Mouse (Mus musculus): ENCODE results near the gene Sh3rf1.
A peak's percentile ranks its signal among the peaks of the same experiment; 100 is the strongest.

Sh3rf1 gene

DNA sequence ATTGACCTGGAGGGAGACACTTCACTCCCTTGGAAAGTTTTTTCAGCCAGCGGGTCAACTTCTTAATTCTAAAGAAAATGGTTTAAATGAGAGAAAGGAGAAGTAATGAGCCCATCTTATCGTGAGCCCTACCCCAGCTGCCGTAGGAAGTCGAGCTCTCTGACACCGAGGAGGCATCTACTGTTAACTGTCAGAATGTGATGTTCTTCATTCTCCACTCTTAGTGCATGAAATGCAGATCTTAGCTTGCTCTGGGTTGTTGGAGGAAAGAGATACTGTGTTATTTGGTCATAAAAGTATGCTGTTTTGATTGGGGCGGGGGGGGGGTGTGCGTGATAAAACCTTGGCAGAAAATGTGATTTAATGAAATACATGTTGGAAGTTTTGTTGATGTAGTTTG is 62.7 kb downstream of the Sh3rf1 start:
- DNase-seq (ENCODE audit: low spot score): no peak

DNA sequence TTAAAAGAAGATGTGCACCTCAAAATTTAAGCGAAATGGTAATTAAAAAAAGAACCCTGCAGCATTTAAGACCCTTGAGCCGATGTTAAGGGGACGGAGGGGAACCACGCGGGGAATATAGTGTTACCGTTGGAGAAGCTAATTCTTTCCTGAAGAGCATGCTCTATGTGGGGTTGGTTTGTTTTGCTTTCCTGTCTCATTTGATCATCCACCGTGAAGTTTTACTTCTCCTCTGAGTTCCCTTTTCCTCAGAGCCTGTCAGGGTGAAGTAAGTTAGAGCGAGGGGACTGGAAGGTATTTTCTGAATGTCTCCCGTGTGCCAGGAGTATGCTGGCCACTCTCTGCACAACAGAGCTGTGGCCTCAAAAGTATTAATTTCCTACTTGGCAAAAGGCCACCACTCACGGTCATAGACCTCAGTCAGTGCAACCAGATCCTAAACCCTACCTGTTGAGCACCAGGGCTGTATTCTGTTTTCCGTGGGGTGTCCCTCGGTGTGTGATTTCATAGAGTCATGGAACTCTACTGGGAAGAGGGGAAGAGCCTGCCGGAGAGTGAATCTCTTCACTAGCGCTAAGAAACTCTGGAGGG is 63.2 kb downstream of the Sh3rf1 start:
- no peak for DNase-seq (ENCODE audit: low spot score)

DNA sequence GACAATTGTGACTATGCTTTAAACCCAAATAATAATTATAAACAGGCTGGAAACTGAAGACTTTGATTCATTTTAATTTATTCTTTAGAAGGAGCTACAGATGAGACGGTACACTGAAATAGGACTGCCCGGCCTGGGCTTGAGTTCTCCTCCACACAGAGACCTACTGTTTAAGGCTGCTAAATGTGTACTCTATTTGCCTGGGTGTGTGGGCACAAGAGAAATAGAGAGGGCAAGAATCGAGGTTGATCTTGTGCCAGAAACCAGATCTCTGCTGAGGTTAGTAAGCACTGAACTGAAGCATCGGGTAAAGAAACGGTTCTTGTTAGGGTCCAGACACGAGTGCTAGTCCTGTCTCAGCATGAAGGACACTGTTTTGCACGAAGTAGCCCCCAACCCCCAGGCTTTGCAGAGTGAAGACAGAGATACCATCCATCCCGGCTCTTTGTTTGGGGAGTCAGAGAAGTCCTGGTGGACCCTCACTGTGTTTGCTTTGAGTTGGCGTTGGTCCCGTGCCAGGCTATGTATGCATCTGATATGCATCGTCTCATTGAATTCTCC is 64.4 kb downstream of the Sh3rf1 start:
- no peak for DNase-seq (ENCODE audit: low spot score)

DNA sequence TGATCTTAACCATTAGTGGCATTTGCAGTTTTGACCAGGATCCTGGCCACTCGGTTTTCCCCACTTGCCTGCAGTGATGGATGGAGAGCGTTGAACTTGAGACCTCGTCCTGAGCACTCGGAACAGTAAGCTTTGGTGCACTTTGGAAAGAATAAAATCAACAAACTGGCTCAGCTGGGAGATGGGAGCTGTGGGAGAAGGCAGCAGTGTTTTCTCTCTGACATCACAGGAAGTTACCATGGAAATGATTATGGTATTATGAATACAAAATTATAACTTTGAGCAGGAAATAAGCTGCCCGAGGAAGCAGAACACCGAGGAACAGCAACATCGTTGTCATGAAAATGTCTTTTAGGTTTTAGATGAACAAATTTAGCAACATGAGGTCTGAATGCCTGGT is 65.0 kb downstream of the Sh3rf1 start:
- DNase-seq (ENCODE audit: low spot score): no peak

DNA sequence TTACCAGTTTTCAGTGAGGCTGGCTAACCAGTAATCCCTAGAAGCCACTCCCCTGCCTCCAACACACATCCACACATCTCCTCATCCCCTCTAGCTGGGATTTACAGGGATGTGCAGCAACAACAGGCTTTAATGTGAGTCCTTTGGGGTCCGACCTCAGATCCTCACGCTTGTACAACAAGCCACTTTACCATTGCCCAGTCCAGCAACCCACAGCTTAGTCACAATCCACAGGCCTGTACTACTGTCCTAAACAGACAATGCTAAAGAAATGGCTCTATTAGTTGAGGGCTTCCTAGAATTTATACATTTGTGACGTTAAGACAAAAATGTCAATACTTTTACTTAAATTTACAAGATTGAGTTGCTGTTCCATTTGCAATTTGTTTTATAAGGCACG is 71.4 kb downstream of the Sh3rf1 start:
- DNase-seq (ENCODE audit: low spot score): no peak

DNA sequence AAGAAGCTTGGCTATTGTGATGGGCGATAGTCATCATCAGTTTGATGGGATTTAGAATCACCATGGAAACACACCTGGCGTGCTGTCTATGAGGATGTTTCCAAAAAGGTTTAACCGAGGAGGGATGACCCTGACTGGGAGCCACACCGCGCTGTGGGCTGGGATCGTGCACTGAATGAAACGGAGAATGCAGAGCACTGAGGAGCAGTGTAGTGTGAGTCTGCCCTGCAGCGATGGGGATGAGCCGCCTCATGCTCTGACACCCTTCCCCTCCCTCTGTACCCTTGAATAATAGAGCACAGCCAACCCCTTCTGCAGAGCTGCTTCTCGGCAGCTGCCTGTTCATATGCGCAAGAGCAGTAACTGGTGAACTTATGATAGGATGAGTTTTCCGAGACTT is 71.8 kb downstream of the Sh3rf1 start:
- DNase-seq (ENCODE audit: low spot score): peak; percentile 47

DNA sequence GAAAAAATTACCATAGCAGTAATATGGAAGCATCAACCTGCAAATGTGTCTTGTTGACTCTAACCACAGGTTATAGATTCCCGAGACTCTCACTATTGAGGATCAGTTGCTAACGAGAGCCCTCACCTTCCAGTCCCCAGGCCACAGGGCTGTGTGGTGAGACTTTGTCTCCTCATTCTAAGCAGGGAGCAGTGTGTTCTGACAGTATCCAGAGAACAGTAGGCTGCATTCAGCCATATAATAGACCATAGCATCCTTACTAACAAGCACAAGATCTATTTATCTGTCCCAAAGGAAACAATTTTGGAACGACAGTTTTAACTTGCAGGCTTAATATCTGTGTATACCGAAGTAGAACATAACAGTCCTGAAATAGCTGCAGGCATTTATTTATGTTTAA is 75.2 kb downstream of the Sh3rf1 start:
- no peak for DNase-seq (ENCODE audit: low spot score)

DNA sequence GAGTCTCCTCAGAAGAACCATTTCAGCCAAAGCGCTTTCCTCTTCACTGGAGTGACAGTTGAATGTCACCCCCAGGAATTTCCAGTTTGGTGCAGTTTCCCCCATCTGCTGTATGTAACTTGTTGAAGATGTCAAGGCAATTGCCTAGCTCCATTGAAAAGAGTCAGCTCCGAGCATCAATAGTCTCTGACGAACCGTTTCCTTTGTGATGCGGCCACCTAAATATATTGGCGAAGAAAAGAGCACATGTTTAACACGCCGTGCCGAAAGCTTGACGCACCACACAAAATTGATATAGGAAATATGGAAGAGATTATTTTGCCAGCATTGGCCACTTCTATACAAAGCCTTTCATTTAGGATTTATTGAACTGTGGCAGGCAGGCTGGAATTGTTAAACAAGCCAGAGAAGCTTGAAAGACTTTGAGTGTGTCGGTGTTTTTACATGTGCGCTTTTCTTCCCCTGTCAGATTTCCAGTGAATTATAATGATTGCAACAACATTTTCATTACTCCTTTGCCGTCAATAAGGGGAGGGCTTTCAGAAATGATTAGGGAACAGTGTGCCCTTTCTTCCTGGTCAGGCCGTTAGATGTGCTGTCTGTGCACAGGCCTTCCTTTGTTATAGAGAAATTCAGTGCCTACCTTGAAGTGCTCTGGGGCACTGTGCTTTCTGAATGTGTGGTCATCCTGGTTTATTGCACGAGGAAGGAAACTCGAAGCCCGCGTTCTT is 77.8 kb downstream of the Sh3rf1 start:
- DNase-seq (ENCODE audit: low spot score): no peak

DNA sequence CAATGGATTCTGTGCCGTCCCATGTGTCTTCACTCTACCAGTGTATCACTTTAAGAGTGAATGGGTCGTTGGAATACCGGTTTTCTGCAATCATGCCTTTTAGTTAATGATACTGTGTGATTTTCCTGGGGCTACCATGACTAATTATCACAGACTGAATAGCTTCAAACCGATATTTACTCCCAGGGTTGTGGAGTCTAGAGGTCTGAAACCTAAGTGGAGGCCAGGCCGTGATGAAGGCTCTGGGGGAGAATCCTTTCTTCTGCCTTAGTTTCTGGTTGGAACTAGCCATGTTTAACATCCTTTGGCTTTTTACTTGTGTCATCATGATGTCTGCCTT is 78.3 kb downstream of the Sh3rf1 start:
- DNase-seq (ENCODE audit: low spot score): no peak

DNA sequence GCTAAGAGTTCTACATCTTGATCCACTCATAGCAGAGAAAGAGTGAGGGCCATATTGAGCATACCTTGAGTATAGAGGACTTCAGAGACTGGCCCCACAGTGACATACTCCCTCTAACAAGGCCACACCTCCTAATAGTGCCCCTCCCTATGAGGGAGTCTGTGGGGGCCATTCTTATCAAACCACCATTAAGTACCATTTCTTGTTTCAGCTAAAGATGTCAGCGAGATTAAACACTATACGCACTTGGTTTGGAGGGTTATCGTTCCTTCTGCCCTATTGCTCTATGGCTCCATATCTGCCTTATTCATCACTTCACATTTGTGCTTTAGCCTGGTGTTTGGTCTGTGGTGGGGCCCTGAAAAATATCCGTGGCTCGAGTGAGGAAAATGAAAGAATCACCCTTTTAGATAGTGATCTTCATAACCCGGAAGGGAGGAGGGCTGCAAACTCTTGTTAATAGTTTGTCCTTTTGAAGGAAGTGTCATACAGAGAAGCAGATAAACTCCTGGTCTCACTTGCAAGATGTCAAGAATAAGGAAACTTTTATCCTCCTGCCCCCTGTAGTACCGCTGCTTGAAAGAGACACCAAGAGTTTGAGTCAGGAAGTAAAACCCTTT is 81.9 kb downstream of the Sh3rf1 start:
- DNase-seq (ENCODE audit: low spot score): no peak

DNA sequence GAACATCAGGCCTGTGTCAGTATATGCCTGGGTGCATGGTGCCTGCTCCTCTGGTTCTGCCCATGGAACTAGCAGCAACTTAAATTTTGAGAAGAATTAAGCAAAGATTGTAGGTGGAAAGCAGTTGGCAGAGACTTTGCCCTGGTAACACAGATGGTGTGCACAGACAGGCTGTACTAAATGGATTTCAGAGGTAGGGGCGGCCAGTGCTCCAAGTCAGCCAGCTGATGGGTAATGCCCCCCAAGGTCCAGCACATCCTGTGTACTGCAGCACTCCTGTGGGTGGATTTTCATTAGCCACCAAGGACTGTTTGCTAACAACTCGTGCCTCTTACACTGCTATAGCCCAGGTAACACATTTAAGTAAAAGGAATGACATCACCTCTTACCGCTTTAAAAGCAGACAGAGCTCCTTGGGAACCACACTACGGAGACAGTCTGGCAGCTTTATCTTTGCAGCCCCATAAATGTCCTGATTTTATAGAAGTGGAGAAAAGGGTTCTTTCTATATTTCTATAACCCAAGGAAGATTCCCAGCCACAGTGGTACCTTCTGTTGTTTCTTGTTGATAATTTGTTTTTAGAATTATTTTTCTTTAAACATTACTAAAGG is 82.9 kb downstream of the Sh3rf1 start:
- DNase-seq (ENCODE audit: low spot score): no peak

DNA sequence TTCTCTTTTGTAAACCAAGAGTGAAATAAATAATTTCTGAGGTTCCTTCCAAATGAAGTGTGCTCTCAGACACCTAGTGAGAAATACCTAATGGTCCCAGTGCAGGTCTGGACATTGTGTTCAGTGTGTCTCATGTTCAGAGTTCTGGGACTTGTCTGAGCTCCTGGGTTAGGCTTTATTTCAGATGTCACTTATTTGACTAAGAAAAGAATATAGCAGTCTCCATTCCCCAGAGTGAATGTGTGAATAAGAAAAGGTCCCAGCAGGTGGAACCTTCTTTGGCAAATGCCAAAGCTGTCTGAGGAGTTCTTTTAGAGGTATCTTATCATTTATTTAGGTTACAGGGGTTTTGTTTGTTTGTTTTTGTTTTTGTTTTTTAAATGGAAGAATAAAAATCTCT is 85.2 kb downstream of the Sh3rf1 start:
- no peak for DNase-seq (ENCODE audit: low spot score)

DNA sequence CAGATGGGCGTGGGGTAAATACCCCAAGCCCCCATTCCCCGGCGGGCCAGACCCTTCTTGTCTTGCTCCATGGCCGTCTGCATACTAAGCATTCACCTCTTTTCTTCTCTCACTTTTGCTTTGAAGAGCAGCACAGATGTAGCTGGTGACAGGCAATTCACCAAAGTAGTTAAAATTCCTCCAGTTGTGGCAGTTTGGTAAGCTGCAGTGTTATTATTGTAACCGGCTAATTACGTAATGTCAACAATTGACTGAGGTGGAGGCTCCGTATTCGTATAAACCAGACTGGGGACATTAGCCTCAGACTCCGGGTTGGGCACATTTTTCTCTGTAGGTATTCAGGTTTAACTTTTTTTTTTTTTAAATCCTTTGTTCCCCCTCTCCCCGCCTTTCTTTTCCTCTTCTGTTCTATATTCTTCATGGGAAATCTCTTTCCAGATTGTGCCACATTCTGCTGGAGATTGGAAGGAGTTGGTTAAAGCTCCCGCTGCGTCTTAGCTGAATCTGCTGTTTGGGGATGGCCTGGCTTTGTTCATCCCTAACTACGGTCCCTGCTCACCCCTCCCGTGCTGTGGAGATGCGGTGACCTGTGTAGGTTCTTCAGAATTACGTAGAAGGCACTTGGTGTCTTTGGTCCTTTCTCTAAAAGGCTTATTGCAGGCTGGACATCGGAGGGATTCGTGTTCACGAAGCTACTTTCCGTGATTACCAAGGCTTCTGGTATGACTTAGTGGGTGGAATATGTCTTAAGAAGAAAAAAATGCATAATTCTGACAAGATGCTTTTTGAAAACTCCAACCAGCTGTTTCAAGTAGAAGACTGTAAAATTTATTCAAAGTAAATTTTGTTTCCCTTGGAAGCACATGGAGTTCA is 86.1 kb downstream of the Sh3rf1 start:
- DNase-seq (ENCODE audit: low spot score): no peak

DNA sequence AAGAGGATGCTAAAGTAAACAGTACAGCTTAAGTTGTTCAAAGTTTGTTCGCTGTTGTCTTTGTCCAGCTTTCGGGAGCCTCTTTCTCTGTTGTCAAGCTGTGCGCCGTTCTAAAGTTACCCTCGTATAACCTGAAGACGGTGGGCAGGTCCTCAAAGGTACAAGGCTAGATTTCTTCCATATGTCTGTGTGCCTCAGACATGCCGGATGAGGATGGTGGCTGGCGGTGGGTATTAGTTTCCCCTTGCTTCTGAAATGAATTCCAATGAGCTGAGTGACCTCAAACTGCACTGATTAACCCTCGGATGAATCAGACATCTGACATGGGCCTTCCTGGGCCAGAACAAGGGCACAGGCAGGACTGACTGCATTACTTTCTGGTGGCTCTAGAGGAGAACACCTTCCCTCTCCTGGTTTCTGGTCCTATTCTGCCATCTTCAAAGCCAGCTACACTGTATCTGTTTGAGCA is 86.8 kb downstream of the Sh3rf1 start:
- no peak for DNase-seq (ENCODE audit: low spot score)

DNA sequence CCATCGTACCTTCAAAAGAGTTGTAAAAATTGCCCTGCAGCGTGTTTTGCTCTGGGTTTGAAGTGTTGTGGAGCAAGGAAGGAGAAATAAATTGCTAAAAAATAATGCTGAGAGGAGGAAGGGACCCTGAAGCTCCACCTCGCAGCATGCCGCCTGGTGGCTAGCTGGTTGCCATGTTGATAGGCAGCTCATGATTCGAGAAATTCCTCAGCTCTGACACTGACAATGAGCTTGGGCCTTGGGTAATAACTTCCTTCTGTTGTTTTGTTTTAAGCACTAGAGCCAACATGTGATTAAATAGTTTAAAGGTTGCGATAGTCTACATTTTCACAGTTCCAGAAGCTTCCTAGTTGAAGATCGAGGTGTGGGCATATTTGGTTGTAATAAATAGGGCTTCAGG is 89.3 kb downstream of the Sh3rf1 start:
- no peak for DNase-seq (ENCODE audit: low spot score)

DNA sequence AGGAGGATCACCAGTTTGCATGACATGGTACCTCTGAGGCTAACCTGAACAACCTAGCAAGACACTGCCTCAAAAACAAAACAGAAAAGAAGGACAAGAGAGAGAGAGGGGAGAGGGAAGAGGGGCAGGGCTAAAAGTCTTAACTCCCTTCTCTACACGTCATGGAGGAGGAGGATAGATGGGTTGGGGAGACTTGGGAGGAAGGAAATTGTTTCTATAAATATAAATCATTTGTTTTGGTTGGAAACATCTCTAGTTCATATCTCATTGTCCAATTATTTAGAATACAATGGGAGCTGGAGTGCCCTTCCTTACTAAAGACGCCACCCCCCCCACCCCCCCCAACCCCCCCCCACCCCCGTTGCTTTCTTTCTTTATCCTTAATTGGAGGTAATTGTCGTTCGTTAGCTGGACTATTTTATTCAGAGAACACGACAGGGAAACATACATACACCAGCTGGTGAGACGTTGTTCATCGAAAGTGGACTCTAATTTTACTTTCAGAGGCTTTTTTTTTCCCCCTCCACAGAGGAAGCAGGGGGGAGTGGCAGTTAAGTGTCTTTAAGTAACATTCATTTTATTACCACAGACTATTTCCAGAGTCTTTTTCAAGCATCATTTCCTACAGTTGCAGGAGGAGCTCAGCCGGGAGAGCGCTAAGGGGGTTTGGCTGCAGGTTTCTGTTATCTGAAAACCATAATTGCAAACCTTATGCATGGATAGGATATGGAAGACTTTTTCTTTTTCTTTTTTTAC is 92.5 kb downstream of the Sh3rf1 start:
- DNase-seq (ENCODE audit: low spot score): peak; percentile 49

DNA sequence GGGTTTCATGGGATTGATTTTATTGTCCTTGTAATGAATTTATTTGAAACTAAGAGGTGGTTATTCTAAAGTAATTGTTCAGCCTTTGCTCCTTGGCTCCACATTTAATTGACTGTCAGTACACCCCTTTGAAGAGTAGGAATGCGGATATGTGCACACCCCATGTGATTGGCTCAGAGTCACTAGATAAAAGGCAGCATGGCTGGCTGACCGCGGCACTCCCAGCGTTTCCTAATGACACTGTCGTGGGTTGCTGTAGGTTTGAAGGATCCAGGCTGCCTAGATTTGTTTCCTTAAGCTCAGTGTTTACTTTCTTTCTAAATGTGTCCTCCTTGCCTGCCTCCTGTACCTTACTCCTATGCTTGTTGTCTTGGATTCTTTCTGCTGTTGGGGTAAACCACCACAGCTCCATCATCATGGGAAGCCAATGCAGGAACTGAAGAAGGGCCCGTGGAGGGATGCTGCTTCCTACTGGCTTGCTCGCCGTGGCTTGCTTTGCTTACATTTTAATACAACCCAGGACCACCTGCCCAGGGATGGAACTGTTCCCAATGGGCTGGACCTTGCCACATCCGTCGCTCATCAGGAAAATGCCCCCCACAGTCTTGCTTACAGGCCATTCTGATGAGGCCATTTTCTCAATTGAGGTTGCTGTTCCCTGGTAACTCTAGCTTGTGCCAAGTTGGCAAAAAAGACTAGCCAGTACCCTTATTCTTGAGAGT is 93.3 kb downstream of the Sh3rf1 start:
- DNase-seq (ENCODE audit: low spot score): peak; percentile 64

DNA sequence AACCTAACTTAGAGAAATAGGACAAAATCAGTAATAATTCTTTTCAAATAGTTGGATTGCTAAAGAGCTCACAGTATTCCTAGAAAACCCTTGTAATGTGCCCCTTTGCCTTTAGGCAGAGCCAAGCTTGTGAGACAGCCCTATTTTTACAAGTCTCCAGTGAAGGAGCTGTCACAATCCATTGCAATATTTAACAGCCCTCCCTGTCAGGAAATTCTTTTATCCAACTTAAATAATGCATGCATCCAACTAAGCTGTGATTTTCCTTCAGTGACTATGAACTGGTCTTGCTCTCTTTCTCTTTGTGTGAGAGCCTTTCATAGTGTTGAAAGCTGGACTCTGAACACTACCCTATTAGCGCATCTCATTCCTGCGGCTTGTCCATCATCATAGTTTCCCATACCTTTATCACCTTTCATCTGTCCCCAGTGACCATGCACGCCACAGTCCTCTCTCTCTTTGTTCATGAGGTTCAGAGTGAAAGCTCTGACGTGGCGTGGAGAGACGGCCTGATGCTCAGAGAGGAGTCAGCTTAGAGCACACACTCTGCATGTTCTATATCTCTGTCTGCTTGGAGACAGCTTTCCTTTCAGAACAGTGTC is 94.0 kb downstream of the Sh3rf1 start:
- no peak for DNase-seq (ENCODE audit: low spot score)

DNA sequence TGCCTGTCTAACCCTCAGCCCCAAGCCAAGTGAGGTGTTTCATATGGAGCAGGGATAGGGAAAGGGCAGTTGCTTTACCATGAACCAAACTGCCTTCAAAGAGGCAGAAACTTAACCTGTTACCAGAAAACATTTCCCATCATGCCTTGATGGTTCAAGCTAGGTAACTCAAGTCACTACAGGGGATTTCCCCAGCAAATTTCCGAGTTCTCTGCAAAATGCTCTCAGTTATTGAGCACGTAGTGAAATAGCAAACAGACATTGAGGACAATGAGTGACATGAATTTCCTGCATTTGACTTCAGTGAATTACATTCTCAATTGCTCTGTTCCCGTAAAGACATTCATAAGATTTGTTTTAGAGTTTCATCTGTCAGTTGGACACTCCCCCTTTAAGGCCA is 97.5 kb downstream of the Sh3rf1 start:
- no peak for DNase-seq (ENCODE audit: low spot score)

DNA sequence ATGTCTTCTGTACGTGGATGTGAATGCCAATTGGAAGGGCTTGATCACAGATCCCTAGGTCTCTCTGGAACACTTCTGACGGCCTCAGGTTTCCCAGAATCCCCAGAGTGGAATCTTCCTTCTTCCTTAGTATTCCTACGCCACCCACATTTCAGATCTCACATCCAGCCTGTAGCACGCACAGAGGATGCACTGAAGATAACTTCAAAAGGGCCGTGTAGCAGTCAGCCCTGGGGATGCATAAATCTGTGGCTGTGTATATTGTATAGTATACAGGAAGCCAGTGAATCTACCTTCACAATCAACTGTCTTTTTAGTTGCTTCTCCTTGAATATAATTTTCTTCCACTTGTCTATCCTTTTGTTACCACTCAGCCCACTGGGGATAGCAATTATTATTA is 98.1 kb downstream of the Sh3rf1 start:
- DNase-seq (ENCODE audit: low spot score): no peak
